Mouse (Mus musculus): ENCODE data around the gene Scfd2. TPM values are rescaled to one million over a fixed set of nuclear protein-coding genes. Genes with fewer than 3 reads are reported as not detected.
A peak's percentile ranks its signal among the peaks of the same experiment; 100 is the strongest.

The Scfd2 gene
- total and polyA plus RNA-seq, 2 experiments from 2014 or later = 17.5 to 33.2 TPM

GRCm38 (mm10) chr5:74455094-74455493 lies 76.5 kb downstream of the Scfd2 start:
- Histone ChIP-seq H3K9ac (replicated peaks; ENCODE audit: low read length, poor library complexity, severe bottlenecking) (no peak overlapping the region), H3K4me2 (ENCODE audit: low read depth, low read length, poor library complexity, severe bottlenecking) (no peak overlapping the region), H3K4me1 (ENCODE audit: insufficient read depth, low read length) (no peaks in the 10 kb centered on the region), H3K27me3 (ENCODE audit: insufficient read depth, low read length) (no peaks in the 10 kb centered on the region), H3K9me3 (ENCODE audit: low read length) (no peaks in the 10 kb centered on the region), H3K27ac (ENCODE audit: low read depth, low read length) (no peak overlapping the region), H3K36me3 (ENCODE audit: insufficient read depth, low read length) (no peaks in the 10 kb centered on the region), H3K4me3 (ENCODE audit: low read depth, low read length) (no peak overlapping the region)
- no peak for TF ChIP-seq CTCF (IDR thresholded peaks at IDR 0.05)
- 81% methylated on average over 9 of the region's 9 CpGs for WGBS
- DNase-seq (ENCODE audit: low spot score) = no peak
- ATAC-seq (ENCODE audit: low FRiP score) = no peak

GRCm38 (mm10) chr5:74450977-74451376 lies 80.6 kb downstream of the Scfd2 start:
- peak; percentile 38 for DNase-seq (ENCODE audit: low spot score)
- H3K4me2 ChIP-seq (ENCODE audit: low read depth, low read length, poor library complexity, severe bottlenecking) = no peak overlapping the region
- no peak overlapping the region for H3K4me3 ChIP-seq (ENCODE audit: low read depth, low read length)
- no peak for TF ChIP-seq CTCF (IDR thresholded peaks at IDR 0.05)
- no peak overlapping the region for H3K27ac ChIP-seq (ENCODE audit: low read depth, low read length)
- no peaks in the 10 kb centered on the region for H3K36me3 ChIP-seq (ENCODE audit: insufficient read depth, low read length)
- 48% methylated on average over 5 of the region's 5 CpGs for WGBS
- no peaks in the 10 kb centered on the region for H3K9me3 ChIP-seq (ENCODE audit: low read length)
- no peak overlapping the region for H3K9ac ChIP-seq (replicated peaks; ENCODE audit: low read length, poor library complexity, severe bottlenecking)
- no peaks in the 10 kb centered on the region for H3K4me1 ChIP-seq (ENCODE audit: insufficient read depth, low read length)
- no peaks in the 10 kb centered on the region for H3K27me3 ChIP-seq (ENCODE audit: insufficient read depth, low read length)
- ATAC-seq (ENCODE audit: low FRiP score) = no peak

DNA sequence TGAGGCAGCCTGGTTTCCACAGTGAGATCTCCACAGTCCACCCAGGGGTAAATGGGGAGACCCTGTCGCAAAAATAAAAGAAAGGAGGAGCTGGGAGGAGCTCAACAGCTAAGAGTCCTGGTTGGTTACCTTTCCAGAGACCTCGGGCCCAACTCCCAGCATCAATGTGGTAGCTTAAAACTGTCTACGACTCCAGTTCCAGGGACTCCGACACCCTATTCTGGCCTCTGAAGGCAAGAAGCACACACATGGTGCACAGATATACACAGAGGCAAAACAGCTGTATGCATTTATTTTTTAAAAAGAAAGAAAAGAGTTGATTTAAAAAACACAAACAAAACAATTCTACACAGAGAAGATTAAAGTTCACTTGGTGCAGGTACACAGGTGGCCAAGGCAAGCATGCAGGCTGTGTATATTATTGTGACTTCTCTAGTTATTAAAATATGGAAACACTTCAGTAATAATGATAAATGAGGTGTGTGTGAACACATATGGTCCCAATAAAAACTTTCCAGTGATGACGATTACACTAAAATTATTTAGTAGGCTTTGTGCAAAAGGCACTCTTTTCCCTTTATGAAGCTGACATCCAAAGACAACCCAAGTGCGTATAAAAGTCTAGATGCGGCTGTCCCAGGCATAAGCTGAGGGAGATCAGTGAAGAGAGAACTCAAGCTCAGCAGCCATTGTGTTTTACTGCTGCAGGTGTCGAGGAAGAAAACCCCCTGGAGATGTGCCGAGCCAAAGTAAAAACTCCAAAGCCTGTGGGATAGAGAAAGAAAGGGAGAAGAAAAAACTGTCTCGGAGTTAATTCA lies 83.8 kb downstream of the Scfd2 start:
- Histone ChIP-seq H3K4me1 (ENCODE audit: insufficient read depth, low read length) (no peaks in the 10 kb centered on the region), H3K9ac (replicated peaks; ENCODE audit: low read length, poor library complexity, severe bottlenecking) (no peak overlapping the region), H3K27me3 (ENCODE audit: insufficient read depth, low read length) (no peaks in the 10 kb centered on the region), H3K4me2 (ENCODE audit: low read depth, low read length, poor library complexity, severe bottlenecking) (no peak overlapping the region), H3K4me3 (ENCODE audit: low read depth, low read length) (no peak overlapping the region), H3K36me3 (ENCODE audit: insufficient read depth, low read length) (no peaks in the 10 kb centered on the region), H3K27ac (ENCODE audit: low read depth, low read length) (no peak overlapping the region), H3K9me3 (ENCODE audit: low read length) (no peaks in the 10 kb centered on the region)
- no peak for DNase-seq (ENCODE audit: low spot score)
- TF ChIP-seq CTCF (IDR thresholded peaks at IDR 0.05) = no peak
- ATAC-seq (ENCODE audit: low FRiP score) = no peak
- WGBS = 56% methylated on average over 10 of the region's 10 CpGs

GRCm38 (mm10) chr5:74445861-74446260 lies 85.7 kb downstream of the Scfd2 start:
- TF ChIP-seq CTCF (IDR thresholded peaks at IDR 0.05) = no peak
- no peaks in the 10 kb centered on the region for H3K4me1 ChIP-seq (ENCODE audit: insufficient read depth, low read length)
- WGBS = 77% methylated on average over 3 of the region's 3 CpGs

DNA sequence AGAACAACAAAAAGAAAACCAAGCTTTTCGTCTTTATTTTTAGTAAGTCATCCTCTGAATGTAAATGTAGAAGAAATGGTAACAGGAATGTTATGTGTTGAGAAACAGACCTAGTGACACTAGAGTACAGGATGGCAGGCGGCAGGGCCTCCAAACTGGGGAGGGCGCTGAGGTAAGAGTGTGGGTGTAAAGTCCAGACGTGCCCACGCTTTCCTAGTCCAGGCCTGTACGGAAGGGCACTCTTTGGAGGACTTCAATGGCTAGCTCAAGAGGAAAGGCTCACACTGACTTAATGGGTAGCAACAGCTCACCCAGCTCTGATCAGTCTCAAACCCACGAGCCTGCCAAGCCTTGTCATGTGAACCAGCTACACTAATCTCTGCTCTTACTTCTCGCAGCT lies 93.2 kb downstream of the Scfd2 start:
- WGBS = 89% methylated on average over 8 of the region's 8 CpGs
- H3K36me3 ChIP-seq (ENCODE audit: insufficient read depth, low read length) = no peaks in the 10 kb centered on the region
- TF ChIP-seq CTCF (IDR thresholded peaks at IDR 0.05) = no peak
- no peak overlapping the region for H3K4me3 ChIP-seq (ENCODE audit: low read depth, low read length)
- H3K4me1 ChIP-seq (ENCODE audit: insufficient read depth, low read length) = no peaks in the 10 kb centered on the region
- ATAC-seq (ENCODE audit: low FRiP score) (no peak), DNase-seq (ENCODE audit: low spot score) (no peak)
- H3K9me3 ChIP-seq (ENCODE audit: low read length) = no peaks in the 10 kb centered on the region
- no peak overlapping the region for H3K9ac ChIP-seq (replicated peaks; ENCODE audit: low read length, poor library complexity, severe bottlenecking)
- no peak overlapping the region for H3K27ac ChIP-seq (ENCODE audit: low read depth, low read length)
- no peak overlapping the region for H3K4me2 ChIP-seq (ENCODE audit: low read depth, low read length, poor library complexity, severe bottlenecking)
- H3K27me3 ChIP-seq (ENCODE audit: insufficient read depth, low read length) = no peaks in the 10 kb centered on the region

More at GRCm38 (mm10) chr5:74445861-74446260, 85.7 kb downstream of the Scfd2 start:
- no peak overlapping the region for H3K9ac ChIP-seq (replicated peaks; ENCODE audit: low read length, poor library complexity, severe bottlenecking)
- no peak overlapping the region for H3K4me3 ChIP-seq (ENCODE audit: low read depth, low read length)
- DNase-seq (ENCODE audit: low spot score) (no peak), ATAC-seq (ENCODE audit: low FRiP score) (no peak)
- no peaks in the 10 kb centered on the region for H3K27me3 ChIP-seq (ENCODE audit: insufficient read depth, low read length)
- H3K9me3 ChIP-seq (ENCODE audit: low read length) = no peaks in the 10 kb centered on the region
- H3K4me2 ChIP-seq (ENCODE audit: low read depth, low read length, poor library complexity, severe bottlenecking) = no peak overlapping the region
- H3K27ac ChIP-seq (ENCODE audit: low read depth, low read length) = no peak overlapping the region
- H3K36me3 ChIP-seq (ENCODE audit: insufficient read depth, low read length) = no peaks in the 10 kb centered on the region

GRCm38 (mm10) chr5:74433580-74434147 lies 97.9 kb downstream of the Scfd2 start:
- Histone ChIP-seq H3K4me3 (ENCODE audit: low read depth, low read length) (no peak overlapping the region), H3K9me3 (ENCODE audit: low read length) (no peaks in the 10 kb centered on the region), H3K4me1 (ENCODE audit: insufficient read depth, low read length) (no peaks in the 10 kb centered on the region), H3K4me2 (ENCODE audit: low read depth, low read length, poor library complexity, severe bottlenecking) (peak overlapping the region; percentile 28), H3K27me3 (ENCODE audit: insufficient read depth, low read length) (peaks cover 6% of the 10 kb centered on the region; the same call in 1 of the 2 replicates), H3K36me3 (ENCODE audit: insufficient read depth, low read length) (no peaks in the 10 kb centered on the region), H3K27ac (ENCODE audit: low read depth, low read length) (no peak overlapping the region), H3K9ac (replicated peaks; ENCODE audit: low read length, poor library complexity, severe bottlenecking) (no peak overlapping the region)
- peak; percentile 73 for DNase-seq (ENCODE audit: low spot score)
- ATAC-seq (ENCODE audit: low FRiP score) = no peak
- TF ChIP-seq CTCF (IDR thresholded peaks at IDR 0.05) = peak; percentile 85
- WGBS = 17% methylated on average over 9 of the region's 9 CpGs

Data from midbrain, postnatal 0 days (tissue).